ENCODE assay signal across 20 mouse cellular contexts in genomic region chr4:133844209-133844841, GRCm38 (mm10). TPM values are rescaled to one million over a fixed set of nuclear protein-coding genes. Genes with fewer than 3 reads are reported as not detected.
DNase-seq lines count a peak whose midpoint lies in the region; ATAC-seq and TF ChIP-seq lines count a peak whose summit lies in the region.
"Had no signal": no experiment of that assay in that cellular context is flagged by ENCODE, and none has a peak within 500 bp of the region (broad histone marks: within the 10 kb centered on the region; RNA-seq: fewer than 3 reads in every experiment).

No protein-coding gene starts in this region.

- no peak overlapping the region for H3K27ac ChIP-seq in forebrain, embryonic 11.5 days (ENCODE audit: low read depth, low read length)
- H3K27ac ChIP-seq in forebrain, postnatal 0 days (ENCODE audit: low read depth, low read length) = no peak overlapping the region
- H3K27ac ChIP-seq in MEL (ENCODE audit: control insufficient read depth, low read depth, low read length) = no peak overlapping the region
- H3K27ac ChIP-seq: forebrain, embryonic 10.5 days; heart, embryonic 13.5 days; limb, embryonic 13.5 days; liver, embryonic 14.5 days had no signal

- TF ChIP-seq RAD21 in MEL (IDR thresholded peaks at IDR 0.05; ENCODE audit: low read depth, low read length) = no peak

- TF ChIP-seq EP300 in MEL (IDR thresholded peaks at IDR 0.05; ENCODE audit: low read depth in 1 of 2, low read length in 2 of 2) = no peak

- H3K4me3 ChIP-seq in forebrain, embryonic 11.5 days (ENCODE audit: low read depth, low read length) = no peak overlapping the region
- H3K4me3 ChIP-seq in forebrain, postnatal 0 days (ENCODE audit: low read depth, low read length) = no peak overlapping the region
- no peak overlapping the region for H3K4me3 ChIP-seq in MEL (ENCODE audit: control insufficient read depth in 1 of 2, insufficient read depth in 1 of 2, low read depth in 2 of 2, low read length in 2 of 2)
- H3K4me3 ChIP-seq: forebrain, embryonic 10.5 days; heart, embryonic 13.5 days; limb, embryonic 13.5 days had no signal

- H3K4me1 ChIP-seq in forebrain, embryonic 11.5 days (replicated peaks; ENCODE audit: control insufficient read depth, insufficient read depth, low read length) = no peaks in the 10 kb centered on the region
- H3K4me1 ChIP-seq in forebrain, postnatal 0 days (ENCODE audit: insufficient read depth) = no peaks in the 10 kb centered on the region
- peaks cover 0 to 14% of the 10 kb centered on the region in 2 experiments; a peak in 2 of 4 replicates for H3K4me1 ChIP-seq in MEL (ENCODE audit: control insufficient read depth in 1 of 2, insufficient read depth in 2 of 2, low read length in 2 of 2)
- H3K4me1 ChIP-seq: limb, embryonic 13.5 days had no signal

- H3K9ac ChIP-seq in forebrain, embryonic 11.5 days (ENCODE audit: low read length) = no peak overlapping the region
- no peak overlapping the region for H3K9ac ChIP-seq in forebrain, postnatal 0 days
- no peak overlapping the region for H3K9ac ChIP-seq in MEL (ENCODE audit: control insufficient read depth, low read depth, low read length, poor library complexity, severe bottlenecking)
- H3K9ac ChIP-seq: heart, embryonic 13.5 days; limb, embryonic 13.5 days; liver, embryonic 14.5 days had no signal

- no peak for TF ChIP-seq POLR2A in MEL (IDR thresholded peaks at IDR 0.05; ENCODE audit: control insufficient read depth in 1 of 2, insufficient read depth in 1 of 2, low read depth in 1 of 2, low read length in 2 of 2, poor library complexity in 1 of 2)

- 82% methylated on average over 14 of the region's 14 CpGs for WGBS in forebrain, embryonic 11.5 days
- WGBS in forebrain, postnatal 0 days = 85% methylated on average over 14 of the region's 14 CpGs

- no peaks in the 10 kb centered on the region for H3K9me3 ChIP-seq in forebrain, embryonic 11.5 days (ENCODE audit: control insufficient read depth, low read length)
- no peaks in the 10 kb centered on the region for H3K9me3 ChIP-seq in forebrain, postnatal 0 days (ENCODE audit: low read length)
- H3K9me3 ChIP-seq in MEL (replicated peaks; ENCODE audit: insufficient read depth, low read length) = no peaks in the 10 kb centered on the region
- H3K9me3 ChIP-seq: forebrain, embryonic 10.5 days; G1E; heart, embryonic 13.5 days; limb, embryonic 13.5 days had no signal

- peak; percentile 49 for DNase-seq in forebrain, embryonic 11.5 days (ENCODE audit: low spot score)
- DNase-seq in forebrain, postnatal 0 days = no peak
- DNase-seq in MEL (ENCODE audit: low read depth, low spot score) = peak; percentile 37
- peak; percentile 32 for DNase-seq in yolk sac, embryonic 10.5 days (ENCODE audit: low spot score)
- DNase-seq in left cerebral cortex, adult 9 months (ENCODE audit: low spot score in 2 of 2) = no peak
- no peak for DNase-seq in kidney, adult 18-20 months
- DNase-seq: cerebellum, adult 9-11 months; heart, adult 11 months; right cerebral cortex, adult 18-20 months; thymus, postnatal 4 days had no signal

- no peak overlapping the region for H3K4me2 ChIP-seq in forebrain, embryonic 11.5 days (ENCODE audit: low read depth, low read length, severe bottlenecking)
- no peak overlapping the region for H3K4me2 ChIP-seq in forebrain, postnatal 0 days (ENCODE audit: low read depth)
- H3K4me2 ChIP-seq: heart, embryonic 13.5 days; limb, embryonic 13.5 days had no signal

- TF ChIP-seq CTCF in forebrain, postnatal 0 days (IDR thresholded peaks at IDR 0.05; ENCODE audit: low read depth) = no peak
- no peak for TF ChIP-seq CTCF in MEL (IDR thresholded peaks at IDR 0.05 in 2 of 3, conservative IDR thresholded peaks at IDR 0.05 in 1 of 3; ENCODE audit: control insufficient read depth in 1 of 3, insufficient read depth in 1 of 3, low read depth in 2 of 3, low read length in 3 of 3, poor library complexity in 1 of 3, severe bottlenecking in 1 of 3)

- H3K79me2 ChIP-seq in MEL (ENCODE audit: control insufficient read depth, insufficient read depth, low read length, poor library complexity) = no peaks in the 10 kb centered on the region

- no peaks in the 10 kb centered on the region for H3K36me3 ChIP-seq in forebrain, embryonic 11.5 days (ENCODE audit: control insufficient read depth, insufficient read depth, low read length)
- H3K36me3 ChIP-seq in forebrain, postnatal 0 days (ENCODE audit: insufficient read depth) = no peaks in the 10 kb centered on the region
- peaks cover 0 to 2% of the 10 kb centered on the region in 2 experiments; a peak in 2 of 4 replicates for H3K36me3 ChIP-seq in MEL (ENCODE audit: control insufficient read depth in 1 of 2, insufficient read depth in 2 of 2, low read length in 2 of 2)

- no peak for ATAC-seq in forebrain, embryonic 11.5 days (replicated peaks; ENCODE audit: low FRiP score)
- ATAC-seq in forebrain, postnatal 0 days = no peak
- peak; percentile 45 for ATAC-seq in megakaryocyte, adult 5-6 weeks (ENCODE audit: poor library complexity, severe bottlenecking)
- ATAC-seq: hindbrain, embryonic 16.5 days; intestine, postnatal 0 days; lung, postnatal 0 days; midbrain, embryonic 16.5 days had no signal

- H3K27me3 ChIP-seq in forebrain, embryonic 11.5 days (ENCODE audit: control insufficient read depth, insufficient read depth, low read length) = no peaks in the 10 kb centered on the region
- no peaks in the 10 kb centered on the region for H3K27me3 ChIP-seq in forebrain, postnatal 0 days (ENCODE audit: insufficient read depth, low read length)
- H3K27me3 ChIP-seq in MEL (ENCODE audit: control insufficient read depth in 1 of 2, insufficient read depth in 2 of 2, low read length in 2 of 2) = no peaks in the 10 kb centered on the region
- H3K27me3 ChIP-seq: heart, embryonic 13.5 days; limb, embryonic 13.5 days had no signal

TF ChIP-seq in MEL, 35 proteins besides CTCF, POLR2A, EP300 and RAD21:
- TF ChIP-seq GATA1 (IDR thresholded peaks at IDR 0.05; ENCODE audit: low read depth, low read length) (no peak), ZNF384 (IDR thresholded peaks at IDR 0.05; ENCODE audit: low read depth, low read length) (0 out of 2 replicates have a peak, but pooled peaks have one; percentile 31)
TF ChIP-seq in MEL: peak in this region for 1.

RNA-seq across cellular contexts. Expression of gene Rps6ka1, which starts 43.3 kb away (rescaled TPM):
- 31.5 and 32.2 TPM in 2 replicates for polyA plus RNA-seq in forebrain, embryonic 11.5 days (2014; fragmentation: Nextera tagmentation; extraction: Ambion mirVana)
- 21.2 and 21.4 TPM in 2 replicates for total RNA-seq in forebrain, postnatal 0 days (2014; rRNA removed)
- polyA plus RNA-seq in forebrain, postnatal 0 days (2015; fragmentation: Nextera tagmentation; extraction: Ambion mirVana) = 14.3 and 19.4 TPM in 2 replicates
- total RNA-seq in MEL (2012; rRNA removed) = 45.3 and 45.7 TPM in 2 replicates
- 10 to 100 TPM in 1 of 2 experiments, not detected in 1; 68.9 TPM for polyA plus RNA-seq in MEL (2012; ENCODE audit: insufficient read depth in 1 of 2, insufficient read length in 2 of 2, low read depth in 1 of 2, low replicate concordance in 2 of 2, missing spikeins in 1 of 2)
- total RNA-seq in megakaryocyte, adult 5-6 weeks (2015) = 109 and 112 TPM in 2 replicates
- 156 and 160 TPM in 2 replicates for total RNA-seq in megakaryocyte, adult 5-6 weeks (2017)

Comparison
In these comparisons a context has a peak if more than half of its experiments do, and no peak if none do; other contexts are left out.
1. DNase-seq: peak in forebrain, embryonic 11.5 days (single experiment), MEL (single experiment) and yolk sac, embryonic 10.5 days (single experiment); none in forebrain, postnatal 0 days (single experiment), left cerebral cortex, adult 9 months (0 of 2) and kidney, adult 18-20 months (single experiment).